Mouse (Mus musculus): ENCODE measurements around the gene Prr15.

- TF ChIP-seq POLR2A (IDR thresholded peaks at IDR 0.05; ENCODE audit: low read depth, low read length) (no peak), CTCF (IDR thresholded peaks at IDR 0.05; ENCODE audit: borderline replicate concordance, insufficient read depth, low read length) (no peak)
Measured at GRCm38 (mm10) chr6:54283299-54283698, 42.3 kb upstream of the Prr15 start.

Measured in embryonic fibroblast, embryonic 13.5 days (primary cell).